Mouse (Mus musculus) heart, embryonic 13.5 days (tissue): ENCODE measurements around the gene Cadm4. TPM values are rescaled to one million over a fixed set of nuclear protein-coding genes. Genes with fewer than 3 reads are reported as not detected.
A peak's percentile ranks its signal among the peaks of the same experiment; 100 is the strongest.
"Not testable (repeated sequence)": the region's sequence is repeated elsewhere in the genome, so short reads cannot be mapped to it uniquely, and the experiment has no call there.

ENCODE experiments used
- ATAC-seq: fragments of 200-750 bp; cut with Nextera tagmentation; 2 replicates; pipeline ENCODE4 v1.8.0; 2017; ENCODE audit warnings: moderate TSS enrichment; ENCODE audit not compliant: insufficient number of reproducible peaks, low FRiP score, low TSS enrichment; ENCODE audit errors: extremely low read depth
- H3K27ac ChIP-seq: fragments of 300-500 bp; sonication (generic); replicated peaks from 2 replicates; pipeline ENCODE4 v1.5.1; 2015; ENCODE audit warnings: moderate library complexity, mild to moderate bottlenecking, inconsistent platforms
- H3K27me3 ChIP-seq: fragments of 300-500 bp; sonication (generic); replicated peaks from 2 replicates; pipeline ENCODE4 v1.6.1; 2015; ENCODE audit warnings: mild to moderate bottlenecking, inconsistent platforms
- H3K36me3 ChIP-seq: fragments of 300-500 bp; sonication (generic); 2 replicates; pipeline ENCODE4 v1.6.1; 2015; ENCODE audit warnings: mild to moderate bottlenecking, inconsistent platforms
- H3K4me1 ChIP-seq: fragments of 300-500 bp; sonication (generic); 2 replicates; pipeline ENCODE4 v1.6.1; 2015; ENCODE audit warnings: inconsistent platforms
- H3K4me2 ChIP-seq: fragments of 300-500 bp; sonication (generic); 2 replicates; pipeline ENCODE4 v1.6.1; 2015; ENCODE audit warnings: inconsistent platforms, mild to moderate bottlenecking, moderate library complexity
- H3K4me3 ChIP-seq: fragments of 300-500 bp; sonication (generic); 2 replicates; pipeline ENCODE4 v1.5.1; 2015; ENCODE audit warnings: moderate library complexity, mild to moderate bottlenecking, inconsistent platforms
- H3K9ac ChIP-seq: fragments of 300-500 bp; sonication (generic); 2 replicates; pipeline ENCODE4 v1.6.1; 2015; ENCODE audit warnings: inconsistent platforms, mild to moderate bottlenecking, moderate library complexity
- H3K9me3 ChIP-seq: fragments of 300-500 bp; sonication (generic); 2 replicates; pipeline ENCODE4 v1.6.1; 2016; ENCODE audit warnings: inconsistent platforms
- WGBS: fragments of 180-500 bp; shearing (Covaris S2); methylation state at CpG from one replicate; pipeline ENCODE4 v1.1.7; 2015; ENCODE audit warnings: mixed read lengths; 5-methylcytosine and 5-hydroxymethylcytosine counted together
- polyA plus RNA-seq: library from polyadenylated mRNA; unstranded; fragments of >200 nt; fragmentation: Nextera tagmentation; extraction: Ambion mirVana; gene quantifications from 2 replicates; pipeline ENCODE4 v1.2.1, GENCODE M21; 2015

The Cadm4 gene
- polyA plus RNA-seq, 1 experiment from 2014 or later, result 0.60 TPM

DNA sequence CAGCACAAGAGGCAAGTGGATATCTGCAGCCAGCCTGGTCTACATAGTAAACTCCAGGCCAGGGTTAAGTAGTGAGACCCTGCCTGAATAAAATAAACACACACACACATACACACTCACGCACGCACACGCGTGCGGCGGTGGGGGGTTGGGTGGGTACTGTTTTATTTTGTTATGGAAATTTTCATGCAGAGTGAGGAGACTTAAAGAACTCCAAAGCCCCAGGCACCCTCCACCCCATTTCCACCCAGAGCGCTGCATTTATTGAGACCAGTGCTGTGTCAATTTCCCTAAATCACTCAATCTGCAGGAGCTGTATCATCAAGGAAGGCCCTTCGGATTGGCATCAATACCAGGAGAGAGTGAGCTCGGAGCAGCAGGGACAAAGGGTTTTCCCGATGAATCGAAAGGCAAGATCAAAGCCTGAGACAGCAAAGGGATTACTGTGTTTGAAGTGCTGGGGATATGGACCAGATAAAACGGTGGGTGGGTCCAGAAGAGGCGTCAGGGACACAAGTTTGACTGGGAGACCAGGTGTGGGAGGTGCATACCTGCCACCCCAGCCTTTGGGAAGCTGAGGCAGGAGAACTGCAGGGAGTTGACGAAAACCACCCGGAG, 23.7 kb downstream of the Cadm4 start:
- no peak for ATAC-seq
- H3K27ac ChIP-seq, result peak overlapping the region; percentile 99
- no peaks in the 10 kb centered on the region; the same call in 1 of the 2 replicates for H3K9me3 ChIP-seq
- H3K36me3 ChIP-seq, result peaks cover under 1% of the 10 kb centered on the region
- 31% methylated on average over 15 of the region's 15 CpGs for WGBS
- peak overlapping the region; percentile 29; the same call in 1 of the 2 replicates for H3K9ac ChIP-seq
- H3K4me1 ChIP-seq, result peaks cover 38% of the 10 kb centered on the region
- peak overlapping the region; percentile 76 for H3K4me3 ChIP-seq
- peak overlapping the region; percentile 88 for H3K4me2 ChIP-seq
- H3K27me3 ChIP-seq, result peaks cover 39% of the 10 kb centered on the region

DNA sequence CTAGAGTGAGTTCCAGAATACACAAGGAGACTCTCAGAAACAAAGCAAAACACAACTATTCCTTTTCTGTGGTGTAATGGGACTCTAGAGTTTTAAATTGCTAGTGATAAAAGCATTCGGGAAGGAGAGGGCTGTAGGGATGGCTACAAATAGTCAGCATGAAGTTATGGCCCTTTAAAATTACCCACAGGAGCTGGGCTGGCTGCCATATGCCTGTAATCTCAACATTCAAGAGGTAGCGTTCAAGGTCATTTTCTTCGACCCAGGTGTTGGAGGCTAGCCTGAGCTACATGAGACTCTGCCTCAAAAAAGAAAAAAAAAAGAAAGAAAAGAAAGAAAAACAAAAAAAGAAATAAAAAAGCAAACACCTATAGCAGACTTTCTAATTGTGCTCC, 24.2 kb downstream of the Cadm4 start:
- peaks cover 37% of the 10 kb centered on the region for H3K4me1 ChIP-seq
- H3K9me3 ChIP-seq, result no peaks in the 10 kb centered on the region; the same call in 1 of the 2 replicates
- no peak for ATAC-seq
- 3% methylated on average over 3 of the region's 3 CpGs for WGBS
- peaks cover 34% of the 10 kb centered on the region for H3K27me3 ChIP-seq
- peak overlapping the region; percentile 95 for H3K9ac ChIP-seq
- H3K27ac ChIP-seq, result peak overlapping the region; percentile 99
- peaks cover 3% of the 10 kb centered on the region for H3K36me3 ChIP-seq
- peak overlapping the region; percentile 88 for H3K4me2 ChIP-seq
- H3K4me3 ChIP-seq, result peak overlapping the region; percentile 76

DNA sequence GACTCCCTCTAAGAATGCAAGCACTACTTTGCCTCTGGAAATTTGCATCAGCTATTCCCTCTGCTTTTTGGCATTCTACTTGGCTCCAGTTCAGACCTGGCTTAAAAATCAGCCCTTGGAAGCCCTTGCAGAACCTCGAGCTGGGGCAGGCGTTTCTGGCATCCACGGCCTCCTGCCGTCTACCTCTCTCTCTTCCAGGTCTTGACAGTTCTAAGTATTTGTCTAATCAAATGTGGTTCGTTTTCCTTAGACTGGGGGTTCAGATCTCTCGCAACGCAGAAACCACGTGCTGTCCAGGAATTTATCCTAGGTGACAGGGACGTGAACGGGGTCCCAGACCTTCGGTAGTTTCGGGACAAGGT, 24.6 kb downstream of the Cadm4 start:
- no peak for ATAC-seq
- Histone ChIP-seq H3K9ac (peak overlapping the region; percentile 95), H3K4me1 (peaks cover 37% of the 10 kb centered on the region), H3K27me3 (peaks cover 30% of the 10 kb centered on the region), H3K27ac (peak overlapping the region; percentile 99), H3K4me2 (peak overlapping the region; percentile 88), H3K36me3 (peaks cover 3% of the 10 kb centered on the region), H3K4me3 (peak overlapping the region; percentile 76), H3K9me3 (no peaks in the 10 kb centered on the region)
- 2% methylated on average over 12 of the region's 12 CpGs for WGBS

DNA sequence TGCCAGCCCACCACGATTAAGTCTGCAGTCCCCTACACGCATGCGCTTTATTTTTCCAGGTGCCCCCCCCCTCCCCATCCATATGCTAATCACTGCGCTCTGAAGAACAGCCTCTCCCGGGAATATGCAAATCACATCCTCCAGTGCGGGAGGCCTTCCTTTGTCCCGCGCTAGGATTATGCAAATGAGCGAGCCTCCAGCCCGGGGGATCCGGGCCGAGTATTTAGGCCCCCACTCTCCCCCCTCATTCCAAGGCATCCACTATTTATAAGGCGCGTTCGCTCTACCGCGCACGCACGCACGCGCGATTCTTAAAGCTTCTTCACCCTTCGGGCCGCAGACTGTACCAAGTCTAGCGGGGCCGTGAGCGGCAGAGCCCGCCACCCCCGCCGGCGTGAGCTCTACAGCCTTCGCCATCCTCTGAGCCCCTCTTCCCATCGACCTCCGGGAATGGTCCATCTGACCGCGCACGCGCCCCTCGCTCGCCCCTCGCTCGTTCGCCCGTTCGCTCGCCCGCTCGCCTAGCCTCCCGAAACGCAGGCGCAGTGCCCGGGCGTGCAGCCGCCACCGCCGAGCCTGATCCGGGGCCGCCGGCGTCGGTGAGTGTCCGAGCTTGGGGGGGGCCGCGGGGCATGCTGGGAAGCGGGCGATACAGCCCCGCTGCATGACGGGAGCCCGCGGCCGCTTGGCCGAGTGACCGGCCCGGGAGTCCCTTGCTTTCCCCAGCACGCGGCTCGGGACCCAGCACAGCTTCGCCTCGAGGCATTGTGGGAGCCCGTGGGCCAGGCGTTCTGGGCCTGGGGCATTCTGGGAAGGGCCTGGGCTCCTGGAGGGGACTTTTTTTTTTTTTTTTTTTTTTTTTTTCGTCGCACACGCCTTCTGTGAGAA, 25.3 kb downstream of the Cadm4 start, which contains the start of gene Zfp428:
Gene Zfp428, plus strand, starts transcription at position 169 of the 888 bp plus-strand sequence.
- peak within 1 kb of the TSS; percentile 95 for H3K9ac ChIP-seq
- peaks cover 37% of the 10 kb centered on the region for H3K4me1 ChIP-seq
- peak within 1 kb of the TSS; percentile 99 for H3K27ac ChIP-seq
- no peaks in the 10 kb centered on the region for H3K9me3 ChIP-seq
- peaks cover 24% of the 10 kb centered on the region for H3K27me3 ChIP-seq
- peak; percentile 70 for ATAC-seq
- peak within 1 kb of the TSS; percentile 76 for H3K4me3 ChIP-seq
- WGBS, result under 1% methylated on average over 74 of the region's 84 CpGs
- peak within 1 kb of the TSS; percentile 88 for H3K4me2 ChIP-seq
- peaks cover 3% of the 10 kb centered on the region for H3K36me3 ChIP-seq

DNA sequence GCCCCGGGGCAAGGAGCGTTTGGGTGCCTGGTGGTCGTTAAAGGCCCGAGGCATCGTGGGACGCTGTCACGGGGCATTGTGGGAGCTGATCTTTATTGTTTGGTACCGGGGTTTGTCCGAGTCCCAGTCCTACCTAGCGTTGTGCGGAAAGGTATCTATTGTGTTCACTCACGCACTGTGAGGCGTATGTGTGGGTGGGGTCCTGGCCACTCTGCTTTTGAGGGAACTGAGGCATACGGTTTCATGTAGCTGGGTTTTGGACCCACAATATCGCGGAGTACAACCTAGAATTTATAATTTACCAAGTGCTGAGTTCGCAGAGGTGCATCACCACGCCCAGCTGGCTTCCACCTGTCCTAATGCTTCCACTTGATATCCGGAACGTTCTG, 25.9 kb downstream of the Cadm4 start:
- peaks cover 37% of the 10 kb centered on the region for H3K4me1 ChIP-seq
- WGBS, result 2% methylated on average over 20 of the region's 20 CpGs
- H3K27ac ChIP-seq, result peak overlapping the region; percentile 99
- peak overlapping the region; percentile 88 for H3K4me2 ChIP-seq
- no peaks in the 10 kb centered on the region for H3K9me3 ChIP-seq
- peak overlapping the region; percentile 76 for H3K4me3 ChIP-seq
- peaks cover 17% of the 10 kb centered on the region for H3K27me3 ChIP-seq
- peaks cover 3% of the 10 kb centered on the region for H3K36me3 ChIP-seq
- peak overlapping the region; percentile 95 for H3K9ac ChIP-seq
- no peak for ATAC-seq

DNA sequence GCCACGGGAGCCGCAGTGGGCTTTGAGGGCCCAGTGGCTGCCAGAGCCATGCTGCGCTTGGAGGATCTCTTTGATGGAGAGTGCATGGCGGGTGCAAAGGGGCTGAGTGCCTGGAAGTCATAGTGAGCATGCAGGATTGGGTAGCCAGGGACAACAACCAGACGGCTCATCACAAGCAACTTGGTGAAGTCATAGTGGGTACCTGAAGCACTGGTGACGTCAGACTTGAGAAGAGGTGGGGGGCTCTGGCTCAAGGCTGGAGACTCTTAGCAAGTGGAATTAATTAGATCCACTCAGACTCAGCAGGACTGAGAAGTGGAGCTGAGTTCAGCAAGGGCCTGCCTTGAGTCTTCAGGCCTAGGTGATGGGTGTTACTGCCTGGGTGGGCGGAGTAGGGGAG, 30.5 kb downstream of the Cadm4 start, which contains the start of gene AC161166.1:
Gene AC161166.1, minus strand, starts transcription at position 101 of the 400 bp plus-strand sequence.
- ATAC-seq, result no peak

DNA sequence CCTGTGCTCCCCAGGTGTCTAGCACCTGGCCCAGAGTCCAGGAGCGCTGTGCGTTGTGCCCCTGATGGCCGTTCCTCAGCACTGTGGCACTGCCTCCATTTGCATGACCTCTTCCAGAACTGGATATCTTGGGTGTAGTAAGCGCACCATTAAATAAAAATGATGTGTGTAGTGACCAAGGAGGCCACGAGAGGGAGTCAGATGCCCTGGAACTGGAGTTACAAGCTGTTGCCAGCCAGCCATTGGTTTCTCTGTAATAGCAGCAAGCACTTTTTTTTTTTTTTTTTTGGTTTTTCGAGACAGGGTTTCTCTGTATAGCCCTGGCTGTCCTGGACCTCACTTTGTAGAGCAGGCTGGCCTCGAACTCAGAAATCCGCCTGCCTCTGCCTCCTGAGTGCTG, 34.5 kb downstream of the Cadm4 start:
- H3K9ac ChIP-seq, H3K9me3 ChIP-seq, H3K27ac ChIP-seq, H3K4me2 ChIP-seq, H3K4me3 ChIP-seq, H3K27me3 ChIP-seq, H3K4me1 ChIP-seq, ATAC-seq: not testable (repeated sequence)
- WGBS, result 60% methylated on average over 8 of the region's 8 CpGs
- H3K36me3 ChIP-seq, result peaks cover 23% of the 10 kb centered on the region

More for the DNA sequence above, 30.5 kb downstream of the Cadm4 start, which contains the start of gene AC161166.1:
- Histone ChIP-seq H3K27ac (no peak within 1 kb of the TSS), H3K9me3 (no peaks in the 10 kb centered on the region), H3K9ac (no peak within 1 kb of the TSS), H3K4me3 (no peak within 1 kb of the TSS), H3K27me3 (no peaks in the 10 kb centered on the region), H3K36me3 (peaks cover 26% of the 10 kb centered on the region), H3K4me1 (peaks cover 11% of the 10 kb centered on the region), H3K4me2 (no peak within 1 kb of the TSS)
- WGBS, result 88% methylated on average over 7 of the region's 7 CpGs

DNA sequence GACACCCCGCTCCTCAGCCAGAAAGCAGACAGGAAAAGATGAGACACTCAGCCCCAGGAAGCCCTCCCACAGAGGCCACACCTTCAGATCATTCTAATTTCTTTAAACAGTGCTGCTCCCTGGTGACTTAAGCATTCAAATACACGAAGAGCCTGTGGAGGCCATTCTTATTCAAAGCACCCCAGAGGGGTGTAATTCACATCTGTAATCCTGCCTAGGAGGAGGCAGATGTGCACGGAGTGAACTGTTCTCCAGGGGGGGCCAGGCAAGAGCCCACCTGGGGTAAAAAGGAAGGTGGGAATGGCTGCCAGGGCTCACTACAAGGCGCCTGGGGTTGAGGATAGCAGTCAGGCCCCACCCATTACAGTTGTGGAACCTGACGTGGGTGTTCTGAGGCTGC, 35.3 kb downstream of the Cadm4 start:
- no peaks in the 10 kb centered on the region for H3K27me3 ChIP-seq
- H3K36me3 ChIP-seq, result peaks cover 23% of the 10 kb centered on the region
- no peaks in the 10 kb centered on the region for H3K9me3 ChIP-seq
- H3K4me1 ChIP-seq, result no peaks in the 10 kb centered on the region
- no peak overlapping the region for H3K27ac ChIP-seq
- no peak overlapping the region for H3K4me3 ChIP-seq
- H3K4me2 ChIP-seq, result no peak overlapping the region
- no peak for ATAC-seq
- 50% methylated on average over 5 of the region's 5 CpGs for WGBS
- no peak overlapping the region for H3K9ac ChIP-seq

DNA sequence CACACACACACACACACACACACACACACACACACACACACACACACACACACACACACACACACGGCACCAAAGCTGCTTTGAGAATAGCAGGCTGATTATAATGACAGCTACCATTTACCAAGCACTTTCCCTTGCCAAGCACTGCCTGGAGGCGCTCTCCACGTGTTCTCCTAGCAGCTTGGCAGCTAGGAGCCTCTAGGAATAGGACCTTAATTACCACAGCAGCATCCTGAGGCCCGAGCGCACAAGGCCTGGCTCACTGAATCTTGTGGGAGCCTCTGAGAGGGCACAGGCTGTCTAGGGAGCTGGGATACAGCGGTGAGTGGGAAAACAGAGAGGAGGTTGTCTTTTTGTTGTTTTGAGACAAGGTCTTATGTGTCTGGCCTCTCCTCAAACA, 35.8 kb downstream of the Cadm4 start:
- Histone ChIP-seq H3K4me2 (no peak overlapping the region), H3K9ac (no peak overlapping the region), H3K36me3 (peaks cover 23% of the 10 kb centered on the region), H3K4me3 (no peak overlapping the region), H3K27ac (no peak overlapping the region), H3K4me1 (no peaks in the 10 kb centered on the region), H3K9me3 (no peaks in the 10 kb centered on the region), H3K27me3 (no peaks in the 10 kb centered on the region)
- 58% methylated on average over 6 of the region's 6 CpGs for WGBS
- ATAC-seq, result no peak

DNA sequence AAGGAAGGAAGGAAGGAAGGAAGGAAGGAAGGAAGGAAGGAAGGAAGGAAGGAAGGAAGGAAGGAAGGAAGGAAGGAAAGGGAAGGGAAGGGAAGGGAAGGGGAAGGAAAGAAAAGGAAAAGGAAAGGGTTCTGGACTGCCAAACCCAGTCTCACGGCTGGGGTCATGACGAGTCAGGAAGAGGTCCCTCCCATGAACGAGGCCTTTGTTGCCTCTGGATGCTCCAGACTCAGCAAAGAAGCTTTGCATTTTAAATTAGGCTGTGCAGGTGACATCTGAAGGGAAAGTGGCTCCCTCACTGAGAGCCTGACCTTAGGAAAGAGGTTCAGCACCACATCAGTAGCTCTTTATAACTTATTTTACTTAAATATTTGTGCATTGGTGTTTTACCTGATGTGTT, 37.3 kb downstream of the Cadm4 start:
- no peaks in the 10 kb centered on the region for H3K4me1 ChIP-seq
- WGBS, result 59% methylated on average over 3 of the region's 3 CpGs
- no peaks in the 10 kb centered on the region for H3K9me3 ChIP-seq
- H3K4me2 ChIP-seq, result no peak overlapping the region
- peaks cover 23% of the 10 kb centered on the region for H3K36me3 ChIP-seq
- no peak for ATAC-seq
- H3K27ac ChIP-seq, result no peak overlapping the region
- peaks cover 3% of the 10 kb centered on the region; the same call in 1 of the 2 replicates for H3K27me3 ChIP-seq
- no peak overlapping the region for H3K9ac ChIP-seq
- H3K4me3 ChIP-seq, result no peak overlapping the region

DNA sequence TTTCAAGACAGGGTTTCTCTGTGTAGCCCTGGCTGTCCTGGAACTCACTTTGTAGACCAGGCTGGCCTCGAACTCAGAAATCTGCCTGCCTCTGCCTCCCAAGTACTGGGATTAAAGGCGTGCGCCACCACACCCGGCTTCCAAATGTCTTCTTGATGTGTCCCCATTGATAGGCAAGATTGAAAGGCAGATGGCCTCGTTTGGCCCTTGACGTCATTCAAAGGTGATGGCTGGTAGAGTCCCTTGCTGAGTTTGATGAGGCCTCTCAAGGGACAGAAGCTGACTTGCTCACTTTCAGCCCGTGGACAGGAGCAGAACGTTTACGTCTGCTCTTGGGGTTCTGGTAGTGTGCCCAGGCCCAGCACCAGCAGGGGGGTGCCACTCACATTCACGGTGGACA, 38.2 kb downstream of the Cadm4 start:
- H3K36me3 ChIP-seq, result peaks cover 19% of the 10 kb centered on the region
- WGBS, result 78% methylated on average over 10 of the region's 10 CpGs
- H3K27me3 ChIP-seq, H3K27ac ChIP-seq, H3K9me3 ChIP-seq, H3K4me3 ChIP-seq, H3K9ac ChIP-seq, H3K4me1 ChIP-seq, H3K4me2 ChIP-seq, ATAC-seq: not testable (repeated sequence)
